Mouse (Mus musculus) lung, adult 2 months (tissue): ENCODE measurements at regions not wholly inside any gene's neighbourhood (a gene's known extent, or its start where the extent isn't known, plus 50 kb on each side); places are given as distances from the start of the nearest gene placed in this dataset.
A peak's percentile ranks its signal among the peaks of the same experiment; 100 is the strongest.

Experiments used
- DNase-seq: peaks from one replicate; pipeline ENCODE4 v3.0.0; 2022
- H3K4me1 ChIP-seq: fragments of 200-500 bp; 2 replicates; pipeline ENCODE4 v1.6.1; 2011; ENCODE audit warnings: low read length; ENCODE audit not compliant: control insufficient read depth, insufficient read depth
- H3K4me3 ChIP-seq: fragments of 200-500 bp; replicated peaks from 2 replicates; pipeline ENCODE3; 2011; ENCODE audit warnings: low read depth, mild to moderate bottlenecking, control low read depth, low read length; ENCODE audit errors: extremely low read depth
- CTCF ChIP-seq: fragments of 200-500 bp; IDR thresholded peaks from 2 replicates; pipeline ENCODE4 v1.5.1; 2011; ENCODE audit warnings: mild to moderate bottlenecking, low read length, control low read depth; ENCODE audit not compliant: insufficient read depth
- POLR2A ChIP-seq: fragments of 200-500 bp; IDR thresholded peaks from 2 replicates; pipeline ENCODE4 v1.6.1; 2011; ENCODE audit warnings: low read depth, mild to moderate bottlenecking, control low read depth, low read length, borderline replicate concordance; ENCODE audit errors: extremely low read depth
- WGBS: fragments of 180-500 bp; shearing (Covaris S2); methylation state at CpG from one replicate; pipeline ENCODE4 v1.1.7; 2018; 5-methylcytosine and 5-hydroxymethylcytosine counted together

DNA sequence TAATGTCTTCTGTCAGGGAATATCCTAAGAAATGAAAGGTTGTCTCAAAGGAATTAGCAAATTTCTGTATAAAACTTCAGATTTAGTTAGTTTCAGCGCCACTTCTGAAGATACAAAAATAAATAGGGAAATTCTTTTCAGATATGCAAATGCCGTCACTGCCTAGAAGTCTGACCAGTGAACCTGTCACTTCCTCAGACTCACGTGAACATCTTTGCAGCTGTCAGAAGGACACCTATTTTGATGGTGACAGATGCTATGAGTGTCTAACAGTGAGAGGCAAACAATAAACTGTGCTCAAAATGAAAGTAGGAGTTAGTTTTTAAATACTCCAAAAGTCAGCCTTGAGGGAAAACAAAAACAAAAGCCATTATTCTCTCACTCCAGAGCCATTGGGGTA is 57.5 kb upstream of the Igf1r start:
- 68% methylated on average over 3 of the region's 3 CpGs for WGBS
- no peak for DNase-seq

DNA sequence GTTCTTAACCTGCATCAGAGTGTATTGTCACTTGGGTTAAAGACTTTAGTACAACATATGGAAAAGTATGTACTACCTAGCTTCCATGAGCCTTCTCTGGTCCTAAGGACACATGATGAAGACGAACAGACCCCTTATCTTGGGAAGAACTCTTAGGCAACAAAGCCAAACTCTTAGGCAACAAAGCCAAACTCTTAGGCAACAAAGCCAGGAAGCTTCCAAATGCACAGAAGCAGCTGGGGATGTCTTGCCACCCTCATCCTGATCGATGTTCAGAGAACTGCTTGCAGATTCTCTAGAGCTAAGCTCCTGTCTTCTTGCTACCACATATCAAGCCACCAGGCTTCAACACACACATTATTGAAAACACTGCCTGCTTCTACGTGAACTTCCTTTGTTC is 59.7 kb upstream of the Igf1r start:
- WGBS = 37% methylated on average over 3 of the region's 3 CpGs
- TF ChIP-seq CTCF (no peak), POLR2A (no peak)

More for the DNA sequence above, 57.5 kb upstream of the Igf1r start:
- no peak overlapping the region for H3K4me3 ChIP-seq
- TF ChIP-seq POLR2A (no peak), CTCF (no peak)
- H3K4me1 ChIP-seq = no peaks in the 10 kb centered on the region

DNA sequence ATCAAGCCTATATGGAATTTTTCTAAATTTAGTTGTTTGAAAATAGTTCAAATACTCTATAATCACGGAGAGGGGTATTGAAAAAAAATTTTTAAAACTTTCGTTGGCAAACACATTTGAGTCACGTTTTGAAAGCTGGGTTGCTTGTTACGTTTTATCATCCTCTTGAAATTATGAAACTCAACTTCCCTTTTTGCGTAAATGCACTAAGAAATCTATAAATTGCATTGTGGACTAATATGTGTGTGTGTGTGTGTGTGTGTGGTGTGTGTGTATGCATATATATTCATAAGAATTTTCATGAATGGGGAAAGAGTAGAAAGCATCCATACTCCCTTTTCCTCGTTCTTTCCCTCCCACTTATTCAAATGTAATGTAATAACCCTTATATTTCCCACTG is 69.6 kb upstream of the Igf1r start:
- WGBS = 62% methylated on average over 6 of the region's 6 CpGs
- TF ChIP-seq CTCF (no peak), POLR2A (no peak)
- DNase-seq = no peak
- Histone ChIP-seq H3K4me1 (no peaks in the 10 kb centered on the region), H3K4me3 (no peak overlapping the region)

More for the DNA sequence above, 59.7 kb upstream of the Igf1r start:
- DNase-seq = no peak
- Histone ChIP-seq H3K4me3 (no peak overlapping the region), H3K4me1 (no peaks in the 10 kb centered on the region)

DNA sequence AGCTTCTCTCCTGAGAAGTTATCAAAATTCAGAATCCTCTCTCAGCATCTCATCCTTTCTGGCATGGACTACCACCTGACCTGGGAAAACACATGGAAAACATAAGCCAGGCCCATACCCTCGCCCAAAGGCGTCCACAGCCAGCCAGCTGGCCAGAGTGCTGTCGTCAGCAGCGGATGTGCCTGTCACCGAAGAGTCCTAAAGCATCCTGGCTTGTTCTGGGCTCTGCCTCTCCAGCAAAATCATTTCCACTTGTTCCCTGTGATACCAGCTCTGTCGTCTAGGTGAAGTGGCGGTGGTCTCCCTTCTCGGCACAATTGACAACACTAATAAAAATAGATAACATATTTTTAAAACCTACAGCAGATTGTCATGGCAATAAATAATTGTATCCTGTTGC is 70.0 kb upstream of the Igf1r start:
- H3K4me3 ChIP-seq = no peak overlapping the region
- H3K4me1 ChIP-seq = no peaks in the 10 kb centered on the region
- no peak for DNase-seq
- TF ChIP-seq CTCF (no peak), POLR2A (no peak)
- 66% methylated on average over 8 of the region's 8 CpGs for WGBS

DNA sequence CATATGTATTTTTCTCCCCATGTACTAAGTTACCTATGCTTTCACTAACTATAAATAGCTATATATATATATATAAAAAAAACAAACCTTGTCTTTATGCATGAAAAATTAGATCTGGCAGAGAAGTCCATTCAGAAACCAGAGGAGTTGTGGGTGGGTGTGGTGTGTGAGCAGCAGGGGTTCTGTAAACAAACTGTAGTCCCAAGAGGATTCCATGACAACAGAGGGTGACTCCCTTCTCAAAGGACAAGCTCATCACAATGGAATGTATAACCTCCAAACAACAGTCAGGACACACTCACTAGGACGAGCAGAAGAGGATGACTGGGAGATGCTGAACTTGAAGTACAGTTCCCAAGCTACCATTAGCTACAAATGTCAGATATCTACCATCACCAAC is 74.4 kb upstream of the Igf1r start:
- Histone ChIP-seq H3K4me3 (no peak overlapping the region), H3K4me1 (no peaks in the 10 kb centered on the region)
- WGBS = 4% methylated on average over 1 of the region's 1 CpGs
- no peak for TF ChIP-seq CTCF
- DNase-seq = no peak

DNA sequence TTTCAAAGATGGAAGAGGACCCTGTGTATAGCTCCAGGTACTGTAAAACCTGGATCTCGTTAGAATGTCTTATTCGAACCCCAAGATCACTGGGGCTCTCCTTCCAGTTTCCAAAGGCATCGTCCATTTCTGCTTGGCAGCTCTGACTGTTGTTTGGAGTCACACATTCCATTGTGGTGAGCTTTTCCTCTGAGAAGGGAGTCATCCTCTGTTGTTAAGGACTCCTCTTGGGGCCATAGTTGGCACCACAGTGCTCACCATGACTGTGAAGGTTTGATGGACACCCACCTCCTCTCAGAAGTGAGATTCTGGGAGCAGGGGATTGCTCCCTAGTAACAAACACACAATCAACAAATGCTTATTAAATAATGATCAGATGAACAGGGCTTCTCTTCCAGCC is 75.0 kb upstream of the Igf1r start:
- TF ChIP-seq CTCF (no peak), POLR2A (no peak)
- 51% methylated on average over 3 of the region's 3 CpGs for WGBS
- no peak for DNase-seq
- no peaks in the 10 kb centered on the region for H3K4me1 ChIP-seq
- no peak overlapping the region for H3K4me3 ChIP-seq

DNA sequence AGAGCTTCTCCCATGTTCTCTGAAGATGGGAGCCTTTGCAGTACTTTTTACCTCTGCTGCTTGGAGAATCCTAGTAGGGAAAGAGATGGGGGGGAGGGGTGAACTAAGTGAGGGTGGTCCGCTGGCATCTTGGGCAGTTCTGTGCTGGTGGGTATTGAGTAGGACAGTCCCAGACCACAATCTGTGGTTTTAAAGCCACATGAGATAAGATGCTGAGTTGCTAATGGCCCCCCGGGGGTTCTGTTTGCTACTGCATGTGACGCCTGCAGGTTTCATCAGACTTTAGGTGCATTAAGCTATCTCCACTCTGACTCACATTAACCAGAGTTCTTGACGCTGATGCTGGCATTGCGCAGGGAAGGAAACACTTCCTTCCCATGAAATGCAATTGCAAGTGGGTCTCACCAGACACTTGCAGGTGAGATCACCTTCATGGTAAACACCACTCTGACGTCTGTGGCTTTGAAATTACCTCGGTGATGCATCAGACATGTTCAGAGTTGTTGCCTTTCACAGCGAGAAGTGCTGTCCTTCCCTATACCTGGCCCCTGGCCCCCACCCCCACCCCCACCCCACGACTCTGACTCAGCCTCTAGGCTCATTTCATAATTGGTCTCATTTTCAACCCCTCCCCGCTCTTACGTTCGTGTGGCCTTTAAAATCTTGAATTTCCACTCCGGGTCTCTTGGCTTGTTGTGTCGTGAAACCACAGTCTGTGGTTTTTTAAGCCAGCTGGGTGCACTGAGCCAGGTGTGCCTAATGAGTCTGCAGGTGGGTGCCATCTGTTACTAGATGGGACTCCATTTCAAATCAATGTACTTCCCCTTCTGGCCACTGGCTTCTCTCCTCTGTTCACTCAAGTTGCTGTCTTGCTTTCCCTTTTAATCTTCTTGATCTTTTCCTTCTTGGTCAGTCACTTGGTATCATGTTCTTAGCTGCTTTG is 94.8 kb upstream of the Synm start:
- 49% methylated on average over 14 of the region's 14 CpGs for WGBS
- no peaks in the 10 kb centered on the region for H3K4me1 ChIP-seq
- no peak for DNase-seq
- no peak overlapping the region for H3K4me3 ChIP-seq
- no peak for TF ChIP-seq POLR2A
- no peak for TF ChIP-seq CTCF

DNA sequence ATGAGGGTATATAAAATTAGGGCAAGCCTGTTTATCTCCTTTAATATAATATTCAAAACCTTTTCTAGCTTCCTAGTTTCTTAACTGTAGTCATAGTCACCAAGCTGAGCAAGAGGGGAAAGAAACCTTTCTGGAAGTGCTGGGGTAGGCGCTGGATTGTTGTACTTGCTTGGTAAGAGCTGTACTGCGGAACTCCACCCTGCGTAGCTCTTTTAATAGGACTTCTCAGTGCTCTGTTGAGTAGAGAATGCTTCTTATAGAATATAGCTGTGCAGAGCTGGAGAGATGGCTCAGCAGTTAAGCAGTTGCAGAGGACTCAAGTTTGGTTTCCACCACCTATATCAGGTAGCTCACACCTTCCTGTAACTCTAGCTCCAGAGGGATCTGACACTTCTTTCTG is 93.3 kb upstream of the Synm start:
- DNase-seq = no peak
- no peak overlapping the region for H3K4me3 ChIP-seq
- no peak for TF ChIP-seq POLR2A
- TF ChIP-seq CTCF = no peak
- H3K4me1 ChIP-seq = 0 out of 2 replicates have a peak, but pooled peaks cover 2% of the 10 kb centered on the region
- WGBS = 90% methylated on average over 3 of the region's 3 CpGs

DNA sequence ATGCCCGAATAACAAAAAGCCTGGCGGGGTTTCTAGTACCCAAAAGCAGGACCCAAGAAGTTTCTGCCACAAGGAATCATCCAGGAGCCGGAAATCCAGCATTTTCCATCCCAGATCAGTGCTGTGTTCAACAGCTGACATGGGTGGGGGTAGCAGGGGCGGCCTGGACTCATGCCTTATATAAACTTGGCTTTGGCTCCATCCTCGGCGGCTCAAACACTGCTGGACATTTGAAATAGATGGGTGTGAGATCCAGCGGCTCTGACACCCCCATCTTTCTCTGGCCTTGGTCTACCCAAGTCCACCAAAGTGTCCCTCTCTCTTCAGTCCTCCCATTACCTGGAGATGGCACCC is 89.9 kb upstream of the Synm start:
- WGBS = 12% methylated on average over 7 of the region's 7 CpGs
- DNase-seq = no peak
- 0 out of 2 replicates have a peak, but pooled peaks cover 2% of the 10 kb centered on the region for H3K4me1 ChIP-seq
- H3K4me3 ChIP-seq = peak overlapping the region; percentile 40
- TF ChIP-seq CTCF = no peak
- TF ChIP-seq POLR2A = no peak

DNA sequence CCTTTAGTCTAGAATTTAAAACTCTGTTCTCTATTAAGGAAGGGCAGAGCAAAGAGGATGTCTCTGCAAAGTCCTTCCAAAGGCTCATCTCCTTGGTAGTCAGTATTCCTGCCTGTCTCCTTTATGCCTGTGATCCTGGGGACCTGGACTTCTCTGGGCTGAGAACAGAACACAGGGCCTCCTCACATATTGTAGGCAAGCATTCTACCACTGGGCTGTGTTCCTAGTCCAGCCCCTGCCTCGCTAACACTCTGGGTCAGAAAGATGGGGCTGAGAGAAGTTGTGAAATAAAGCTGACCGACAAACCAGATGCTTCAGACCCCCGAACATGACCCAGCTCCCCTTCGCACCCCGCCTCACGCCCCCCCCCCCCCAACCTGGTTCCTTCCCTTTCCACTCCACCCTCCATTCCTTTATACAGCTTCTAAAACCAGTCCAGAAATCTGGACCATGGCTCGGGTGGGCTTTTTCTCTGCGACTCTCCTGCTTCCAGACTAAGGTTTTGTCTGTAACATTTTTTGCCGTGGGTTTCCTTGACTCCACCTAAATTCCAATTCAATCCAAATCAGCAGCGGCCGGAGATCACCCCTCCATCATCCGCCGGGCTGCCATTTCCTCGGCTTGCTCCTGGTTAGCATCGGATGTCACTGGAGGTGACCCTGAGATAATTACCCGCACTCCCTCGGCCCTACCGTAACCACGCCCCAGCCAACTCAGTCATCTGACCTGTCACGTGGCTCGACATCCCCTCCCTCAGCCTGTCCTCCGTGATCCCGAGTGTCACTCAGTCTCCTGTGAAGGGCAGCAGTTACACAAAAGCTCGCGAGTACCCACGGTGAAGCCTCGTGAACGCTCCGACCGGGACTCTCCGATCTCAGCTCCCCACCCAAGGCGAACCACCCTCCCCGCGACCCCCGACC is 89.3 kb upstream of the Synm start:
- TF ChIP-seq CTCF (no peak), POLR2A (no peak)
- peak; percentile 11 for DNase-seq
- peak overlapping the region; percentile 40 for H3K4me3 ChIP-seq
- 7% methylated on average over 35 of the region's 35 CpGs for WGBS
- 0 out of 2 replicates have a peak, but pooled peaks cover 2% of the 10 kb centered on the region for H3K4me1 ChIP-seq
